Mouse (Mus musculus) frontal cortex, postnatal 10 days (tissue): ENCODE data around the gene Rcc1.

Experiments
- DNase-seq, 2 experiments: peaks; one replicate each; pipeline ENCODE4 v3.0.0; 2022; ENCODE audit warnings: low spot score in 2 of 2, mixed read lengths in 1 of 2

Rcc1 gene

GRCm38 (mm10) chr4:132355403-132355802, 2.0 kb upstream of the Rcc1 start:
- DNase-seq, result no peak

GRCm38 (mm10) chr4:132354571-132354970, 1.2 kb upstream of the Rcc1 start:
- DNase-seq, result no peak

- DNase-seq, result no peak
Observed at GRCm38 (mm10) chr4:132352739-132353138, 666 bp downstream of the Rcc1 start.

- no peak for DNase-seq
Observed at GRCm38 (mm10) chr4:132351401-132351800, 2.0 kb downstream of the Rcc1 start.

- no peak for DNase-seq
Observed at GRCm38 (mm10) chr4:132350854-132351253, 2.6 kb downstream of the Rcc1 start.

GRCm38 (mm10) chr4:132350123-132350740, 3.2 kb downstream of the Rcc1 start:
- no peak for DNase-seq

- DNase-seq, result no peak
Observed at GRCm38 (mm10) chr4:132349495-132350122, 3.8 kb downstream of the Rcc1 start.

GRCm38 (mm10) chr4:132346661-132347060, 6.7 kb downstream of the Rcc1 start:
- DNase-seq, result no peak

- DNase-seq, result no peak
Observed at GRCm38 (mm10) chr4:132346261-132346660, 7.1 kb downstream of the Rcc1 start.

GRCm38 (mm10) chr4:132345843-132346212, 7.6 kb downstream of the Rcc1 start:
- no peak for DNase-seq

- DNase-seq, result peak; percentile 79 to 91
Observed at GRCm38 (mm10) chr4:132345135-132345842, 8.1 kb downstream of the Rcc1 start.

GRCm38 (mm10) chr4:132344403-132345134, 8.8 kb downstream of the Rcc1 start:
- no peak for DNase-seq

- no peak for DNase-seq
Observed at GRCm38 (mm10) chr4:132341451-132341850, 12.0 kb downstream of the Rcc1 start.

- DNase-seq, result peak in 1 of 2 experiments; percentile 26
Observed at GRCm38 (mm10) chr4:132338943-132339342, 14.5 kb downstream of the Rcc1 start.

GRCm38 (mm10) chr4:132332880-132333279, 20.5 kb downstream of the Rcc1 start:
- no peak for DNase-seq

GRCm38 (mm10) chr4:132331960-132332359, 21.4 kb downstream of the Rcc1 start:
- DNase-seq, result no peak

- no peak for DNase-seq
Observed at GRCm38 (mm10) chr4:132329835-132330354, 23.5 kb downstream of the Rcc1 start.

- DNase-seq, result peak; percentile 74 to 82
Observed at GRCm38 (mm10) chr4:132329115-132329834, 24.1 kb downstream of the Rcc1 start, which contains the start of gene Trnau1ap. Gene Trnau1ap (minus strand): TSS chr4:132329538.

GRCm38 (mm10) chr4:132328391-132328982, 24.9 kb downstream of the Rcc1 start:
- no peak for DNase-seq

GRCm38 (mm10) chr4:132326481-132326880, 26.9 kb downstream of the Rcc1 start:
- DNase-seq, result no peak

GRCm38 (mm10) chr4:132315711-132316110, 37.7 kb downstream of the Rcc1 start:
- DNase-seq, result no peak
